Mouse (Mus musculus) heart, adult 2 months (tissue): ENCODE measurements at regions not wholly inside any gene's neighbourhood (a gene's known extent, or its start where the extent isn't known, plus 50 kb on each side); places are given as distances from the start of the nearest gene placed in this dataset.

Experiments
- CTCF ChIP-seq: fragments of 200-600 bp; IDR thresholded peaks from 2 replicates; pipeline ENCODE4 v1.8.1; 2022; ENCODE audit warnings: antibody characterized with exemption, mild to moderate bottlenecking, moderate library complexity
- EP300 ChIP-seq: fragments of 200-500 bp; IDR thresholded peaks from 2 replicates; pipeline ENCODE4 v1.6.1; 2011; ENCODE audit warnings: low read depth, low read length, control low read depth; ENCODE audit not compliant: insufficient read depth
- POLR2A ChIP-seq: fragments of 200-500 bp; IDR thresholded peaks from 2 replicates; pipeline ENCODE4 v1.6.1; 2011; ENCODE audit warnings: mild to moderate bottlenecking, low read depth, low read length, control low read depth; ENCODE audit not compliant: insufficient read depth

- no peak for TF ChIP-seq EP300
- TF ChIP-seq CTCF = no peak
- no peak for TF ChIP-seq POLR2A
Observed at GRCm38 (mm10) chr4:124028061-124028460, 110.2 kb upstream of the 4930535I16Rik start.
